Mouse (Mus musculus) stomach, embryonic 15.5 days (tissue): ENCODE results near the gene Fam167b. TPM values are rescaled to one million over a fixed set of nuclear protein-coding genes. Genes with fewer than 3 reads are reported as not detected.
"Not testable (repeated sequence)": the region's sequence is repeated elsewhere in the genome, so short reads cannot be mapped to it uniquely, and the experiment has no call there.

ENCODE experiments used
- ATAC-seq: fragments of 200-750 bp; cut with Nextera tagmentation; 2 replicates; pipeline ENCODE4 v1.8.0; 2017; ENCODE audit warnings: low read depth, moderate number of reproducible peaks, moderate TSS enrichment; ENCODE audit not compliant: insufficient read depth, low FRiP score
- H3K27ac ChIP-seq: fragments of 300-500 bp; sonication (generic); 2 replicates; pipeline ENCODE4 v1.5.1; 2015; ENCODE audit warnings: mild to moderate bottlenecking, inconsistent platforms
- H3K27me3 ChIP-seq: fragments of 300-500 bp; sonication (generic); replicated peaks from 2 replicates; pipeline ENCODE4 v1.6.1; 2015; ENCODE audit warnings: inconsistent platforms
- H3K36me3 ChIP-seq: fragments of 300-500 bp; sonication (generic); 2 replicates; pipeline ENCODE4 v1.6.1; 2015; ENCODE audit warnings: inconsistent platforms
- H3K4me1 ChIP-seq: fragments of 300-500 bp; sonication (generic); 2 replicates; pipeline ENCODE4 v1.6.1; 2015; ENCODE audit warnings: inconsistent platforms
- H3K4me2 ChIP-seq: fragments of 300-500 bp; sonication (generic); 2 replicates; pipeline ENCODE4 v1.6.1; 2015; ENCODE audit warnings: mild to moderate bottlenecking, inconsistent platforms
- H3K4me3 ChIP-seq: fragments of 300-500 bp; sonication (generic); replicated peaks from 2 replicates; pipeline ENCODE4 v1.5.1; 2015; ENCODE audit warnings: inconsistent platforms
- H3K9ac ChIP-seq: fragments of 300-500 bp; sonication (generic); 2 replicates; pipeline ENCODE4 v1.6.1; 2015; ENCODE audit warnings: inconsistent platforms
- H3K9me3 ChIP-seq: fragments of 300-500 bp; sonication (generic); 2 replicates; pipeline ENCODE4 v1.6.1; 2016; ENCODE audit warnings: inconsistent platforms
- WGBS: fragments of 180-500 bp; shearing (Covaris S2); methylation state at CpG from one replicate; pipeline ENCODE4 v1.1.7; 2015; 5-methylcytosine and 5-hydroxymethylcytosine counted together
- microRNA-seq: library from miRNA; unstranded; fragments of <30 nt; microRNA quantifications from one replicate; pipeline ENCODE4, GENCODE M21; 2016
- polyA plus RNA-seq: library from polyadenylated mRNA; unstranded; fragments of >200 nt; fragmentation: Nextera tagmentation; extraction: Ambion mirVana; gene quantifications from 2 replicates; pipeline ENCODE4 v1.2.1, GENCODE M21; 2015

Gene Fam167b
- polyA plus RNA-seq, 1 experiment from 2014 or later = 3.5 TPM

DNA sequence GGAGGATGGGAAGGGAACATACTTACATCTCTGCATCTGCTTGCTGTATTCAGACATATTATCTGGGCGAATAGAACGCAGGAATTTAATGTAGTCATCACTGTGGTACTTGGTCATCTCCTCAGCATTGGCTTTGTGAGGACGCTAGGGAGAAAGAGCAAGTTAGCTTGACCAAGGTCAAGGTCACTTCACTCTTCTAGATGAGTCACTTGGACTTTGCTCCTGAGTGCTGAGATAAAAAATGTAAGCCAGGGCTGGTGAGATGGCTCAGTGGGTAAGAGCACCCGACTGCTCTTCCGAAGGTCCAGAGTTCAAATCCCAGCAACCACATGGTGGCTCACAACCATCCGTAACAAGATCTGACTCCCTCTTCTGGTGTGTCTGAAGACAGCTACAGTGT lies 49.4 kb downstream of the Fam167b start:
- H3K4me1 ChIP-seq, H3K27me3 ChIP-seq, H3K9me3 ChIP-seq, ATAC-seq, H3K9ac ChIP-seq, H3K4me2 ChIP-seq, H3K27ac ChIP-seq, H3K4me3 ChIP-seq: not testable (repeated sequence)
- 91% methylated on average over 6 of the region's 6 CpGs for WGBS
- H3K36me3 ChIP-seq = peaks cover 48% of the 10 kb centered on the region

Small RNA genes within 50 kb of the gene (microRNA-seq; reads per million reads assigned to microRNA genes)
- gene Mir8119 = not detected

Other genes starting within 250 kb of the Fam167b start
- 330 and 336 TPM in 2 replicates for gene Rbbp4, start 243.2 kb downstream of the Fam167b start, polyA plus RNA-seq
- 45.7 and 51.4 TPM in 2 replicates for gene Zbtb8os, start 242.9 kb downstream of the Fam167b start, polyA plus RNA-seq
- 17.2 and 18.1 TPM in 2 replicates for gene Zbtb8a, start 200.4 kb downstream of the Fam167b start, polyA plus RNA-seq
- 1.5 and 1.7 TPM in 2 replicates for gene Zbtb8b, start 137.7 kb downstream of the Fam167b start, polyA plus RNA-seq
- 24.4 and 27.0 TPM in 2 replicates for gene Bsdc1, start 117.0 kb downstream of the Fam167b start, polyA plus RNA-seq
- gene Tssk3, start 87.5 kb downstream of the Fam167b start, polyA plus RNA-seq = not detected in 2 replicates
- gene Fam229a, start 87.4 kb downstream of the Fam167b start, polyA plus RNA-seq = 0.26 TPM in 1 of 2 replicates, not detected in the other
- 490 and 533 TPM in 2 replicates for gene Marcksl1, start 65.0 kb downstream of the Fam167b start, polyA plus RNA-seq
- gene Hdac1, start 35.8 kb downstream of the Fam167b start, polyA plus RNA-seq = 197 and 200 TPM in 2 replicates
- 6.3 and 6.9 TPM in 2 replicates for gene Lck, start 4.9 kb downstream of the Fam167b start, polyA plus RNA-seq
- gene Eif3i, start 22.1 kb upstream of the Fam167b start, polyA plus RNA-seq = 263 and 265 TPM in 2 replicates
- gene Tmem234, start 22.1 kb upstream of the Fam167b start, polyA plus RNA-seq = 194 and 200 TPM in 2 replicates
- gene Dcdc2b, start 35.7 kb upstream of the Fam167b start, polyA plus RNA-seq = 1.7 and 2.4 TPM in 2 replicates
- gene Iqcc, start 40.5 kb upstream of the Fam167b start, polyA plus RNA-seq = 25.0 and 29.5 TPM in 2 replicates
- gene Ccdc28b, start 45.4 kb upstream of the Fam167b start, polyA plus RNA-seq = 46.5 and 48.5 TPM in 2 replicates
- gene Txlna, start 62.5 kb upstream of the Fam167b start, polyA plus RNA-seq = 63.0 and 66.1 TPM in 2 replicates
- gene Kpna6, start 94.2 kb upstream of the Fam167b start, polyA plus RNA-seq = 13.6 and 14.4 TPM in 2 replicates
- 11.4 and 11.5 TPM in 2 replicates for gene Tmem39b, start 118.3 kb upstream of the Fam167b start, polyA plus RNA-seq
- 91.4 and 96.2 TPM in 2 replicates for gene Khdrbs1, start 163.8 kb upstream of the Fam167b start, polyA plus RNA-seq
- gene Ptp4a2, start 232.7 kb upstream of the Fam167b start, polyA plus RNA-seq = 318 and 349 TPM in 2 replicates